Mouse (Mus musculus): Measurements from ENCODE around the gene Tmem30c.
A peak's percentile ranks its signal among the peaks of the same experiment; 100 is the strongest.
"Not testable (repeated sequence)": the region's sequence is repeated elsewhere in the genome, so short reads cannot be mapped to it uniquely, and the experiment has no call there.

Gene Tmem30c

DNA sequence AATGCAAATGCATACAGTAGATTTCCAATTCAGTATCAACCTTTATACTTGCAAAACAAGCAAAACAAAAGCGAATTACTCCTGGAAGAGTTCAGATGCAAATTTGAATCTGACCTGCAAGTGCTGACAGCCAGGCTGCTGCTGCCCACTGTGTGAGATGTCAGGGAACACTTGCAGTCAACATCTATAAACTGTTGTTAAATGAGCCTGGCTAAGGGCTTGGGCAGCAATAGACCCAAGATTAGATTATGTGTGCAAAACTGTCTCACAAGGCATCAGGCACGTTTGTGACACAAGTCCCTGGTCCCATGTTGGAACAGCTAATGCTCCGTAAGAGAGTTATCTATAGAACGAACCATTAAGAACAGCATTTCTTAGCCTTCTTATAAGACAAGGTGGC lies 369 bp downstream of the Tmem30c start:
- no peak for DNase-seq

DNA sequence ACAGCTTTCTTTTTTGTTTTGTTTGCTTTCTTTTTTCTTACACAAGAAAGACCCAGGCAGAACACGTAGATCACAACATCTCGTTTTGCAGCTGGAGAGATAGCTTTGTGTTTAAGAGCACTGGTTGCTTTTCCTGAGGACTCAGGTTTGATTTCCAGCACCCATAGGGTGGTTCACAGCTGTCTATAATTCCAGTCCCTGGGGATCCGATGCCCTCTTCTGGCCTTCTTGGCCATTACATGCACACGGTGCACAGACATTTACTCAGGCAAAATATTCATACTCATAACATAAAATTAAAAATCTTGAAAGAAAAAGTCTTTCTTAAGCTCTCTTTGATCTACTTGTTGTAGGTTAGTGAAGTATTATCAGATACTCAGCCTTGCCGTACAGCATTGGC lies 969 bp downstream of the Tmem30c start:
- no peak for DNase-seq

DNA sequence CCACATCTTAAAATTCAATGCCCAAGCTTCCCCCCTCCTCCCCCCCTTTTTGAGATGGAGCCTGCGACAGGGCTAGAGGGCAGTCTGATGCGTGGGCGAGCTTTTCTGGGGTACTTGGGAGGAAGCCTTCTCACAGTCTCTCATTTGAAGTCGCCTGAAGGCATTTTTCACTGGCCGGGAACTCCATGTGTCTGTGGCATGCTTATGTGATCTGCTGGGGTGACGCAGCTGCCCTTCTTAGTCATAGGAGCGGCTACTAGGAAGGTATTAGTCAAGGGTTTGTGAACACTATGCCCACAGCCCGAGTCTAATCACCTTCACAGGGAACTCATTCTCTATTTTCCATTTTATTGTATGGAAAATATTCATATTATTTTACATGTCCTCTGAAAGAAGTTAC lies 11.2 kb downstream of the Tmem30c start:
- no peak for DNase-seq

DNA sequence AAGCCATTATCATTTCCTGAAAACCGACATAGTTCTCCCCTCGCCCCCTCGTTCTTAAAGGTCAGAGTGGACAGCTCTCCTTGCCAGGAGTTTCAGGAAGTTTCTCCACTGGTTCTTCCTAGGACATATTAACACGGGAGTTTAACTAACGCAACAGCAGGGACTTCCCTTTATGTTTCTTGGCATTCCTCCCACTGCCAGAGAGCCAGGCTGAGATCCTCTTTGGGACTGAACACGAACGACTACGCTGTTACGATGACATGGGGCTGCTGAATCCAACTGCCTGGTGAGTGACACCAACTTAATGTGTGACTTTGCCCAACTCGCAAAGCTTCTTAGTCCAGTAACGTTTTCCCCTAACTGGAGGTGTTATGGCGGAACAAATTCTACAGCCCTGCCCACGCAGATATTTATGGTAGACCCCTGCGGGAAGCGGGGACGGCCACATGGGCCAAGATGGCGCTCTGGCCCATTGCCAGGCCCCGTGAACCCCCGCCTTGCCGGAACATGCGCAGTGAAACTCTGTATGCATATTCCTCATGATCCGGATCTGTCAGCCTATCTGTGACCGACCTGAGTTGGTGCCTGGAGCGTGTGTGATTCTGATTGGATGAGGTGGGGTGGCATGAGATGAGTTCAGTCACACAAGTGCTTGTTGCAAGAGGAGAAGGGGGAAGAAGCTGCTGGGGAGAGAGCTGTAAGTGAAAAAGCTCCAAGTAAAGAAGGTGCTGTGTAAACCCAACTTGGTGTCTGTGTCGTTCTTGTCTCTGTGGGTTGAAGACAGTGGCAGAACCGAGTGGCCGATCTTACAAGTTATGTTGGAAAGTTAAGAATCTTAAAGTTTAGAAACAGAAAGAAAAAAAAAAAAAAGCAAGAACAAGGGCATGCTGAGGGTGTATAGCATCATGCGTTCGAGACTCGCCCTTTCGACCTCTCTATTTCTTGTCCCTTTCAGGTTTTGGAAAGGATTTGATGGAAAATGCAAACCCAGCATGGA lies 12.1 kb downstream of the Tmem30c start:
- no peak for DNase-seq

DNA sequence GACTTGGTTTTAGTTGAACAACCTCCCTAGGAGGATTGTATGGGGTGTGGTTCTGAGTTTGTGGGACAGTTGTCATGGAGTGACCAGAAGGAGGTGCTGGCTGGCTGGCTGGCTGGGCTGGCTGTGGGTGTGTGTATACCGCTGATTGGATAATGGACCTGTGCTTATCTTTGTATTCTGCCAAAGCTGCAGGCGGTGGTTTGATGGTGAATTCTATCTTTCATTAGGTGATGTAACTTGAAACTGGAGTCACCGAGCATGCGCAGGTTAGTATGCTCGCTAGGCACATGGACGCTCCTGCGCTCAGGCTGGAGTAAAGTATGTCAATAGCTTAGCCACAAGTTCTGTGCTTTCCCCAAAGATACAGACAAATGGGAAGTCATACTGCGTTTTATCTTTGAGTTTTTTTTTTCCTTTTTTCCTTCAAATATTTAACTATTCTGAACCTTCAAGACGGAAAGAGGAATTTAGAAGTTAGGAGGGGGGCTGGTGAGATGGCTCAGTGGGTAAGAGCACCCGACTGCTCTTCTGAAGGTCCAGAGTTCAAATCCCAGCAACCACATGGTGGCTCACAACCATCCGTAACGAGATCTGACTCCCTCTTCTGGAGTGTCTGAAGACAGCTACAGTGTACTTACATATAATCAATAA lies 13.6 kb downstream of the Tmem30c start:
- DNase-seq, result no peak

DNA sequence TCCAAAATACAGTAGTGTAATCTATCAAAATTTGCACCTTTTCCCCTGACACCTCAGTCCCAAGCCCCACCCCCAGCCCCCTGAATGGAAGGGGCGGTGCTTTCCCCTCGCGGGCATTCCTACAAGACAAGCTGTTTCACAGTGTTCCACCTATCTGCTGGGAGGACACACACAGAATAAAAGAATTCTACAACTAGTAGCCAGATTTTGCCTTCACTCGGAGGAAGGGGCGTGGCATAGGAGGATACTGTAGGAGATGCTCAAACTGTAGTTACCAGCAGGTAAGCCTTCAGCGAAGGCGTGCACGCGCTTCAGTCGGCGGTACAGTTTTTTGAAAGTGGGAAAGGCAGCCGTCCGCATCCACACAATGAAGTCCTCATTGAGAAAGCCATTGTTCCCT lies 22.9 kb downstream of the Tmem30c start:
- no peak for DNase-seq

DNA sequence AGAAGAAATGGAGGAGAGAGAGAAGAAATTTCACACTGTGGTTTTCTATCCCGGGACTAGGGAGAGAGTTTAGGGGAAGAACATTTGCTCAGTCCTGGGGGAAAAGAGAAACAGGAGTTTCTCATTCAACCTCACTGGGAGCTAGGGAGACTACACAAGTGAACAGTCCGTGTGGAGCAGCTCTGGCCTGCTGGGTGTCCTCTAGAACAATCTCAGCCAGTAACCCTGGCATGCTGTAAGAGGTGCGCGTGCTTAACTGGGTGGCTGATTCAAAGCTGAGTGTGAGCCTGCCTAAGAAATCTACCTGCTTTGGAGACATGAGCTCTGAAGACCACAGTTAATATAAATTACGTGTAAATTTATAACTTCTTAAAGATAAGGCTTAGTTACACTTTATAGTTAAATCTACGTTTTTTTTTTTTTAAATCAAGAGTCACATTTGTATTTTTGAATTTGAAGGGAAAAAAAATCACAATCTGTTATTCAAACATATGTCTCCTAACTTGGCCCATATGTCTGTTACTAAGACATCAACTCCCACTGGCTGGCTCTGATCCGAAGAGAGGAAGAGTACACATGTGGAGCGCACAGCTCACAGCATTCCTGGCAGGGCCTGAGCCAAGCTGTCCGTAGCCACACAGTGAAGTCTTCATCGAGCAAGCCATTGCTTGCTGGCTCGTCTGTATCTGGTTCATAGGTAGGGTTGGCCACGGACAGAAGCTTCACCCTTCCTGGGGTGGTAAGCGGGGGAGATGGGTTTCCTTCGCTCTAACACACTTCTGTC lies 24.4 kb downstream of the Tmem30c start:
- no peak for DNase-seq

DNA sequence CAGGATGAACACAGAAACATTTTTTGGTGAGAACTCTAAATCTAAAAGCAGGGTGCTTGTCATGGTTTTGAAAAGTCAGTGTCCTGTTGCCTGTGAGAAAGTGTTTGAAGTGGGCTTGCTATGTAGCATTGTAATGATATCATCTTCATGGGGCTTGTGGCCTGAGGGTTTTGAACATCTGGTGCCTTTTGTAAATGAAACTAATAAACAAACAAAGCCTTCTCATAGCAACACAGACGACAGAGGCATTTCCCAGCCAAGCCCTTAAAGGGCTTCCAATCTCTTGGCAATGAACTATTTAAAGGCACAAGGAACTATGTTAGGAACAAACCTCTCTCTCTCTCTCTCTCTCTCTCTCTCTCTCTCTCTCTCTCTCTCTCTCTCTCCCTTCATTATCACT lies 25.6 kb downstream of the Tmem30c start:
- DNase-seq, result no peak

DNA sequence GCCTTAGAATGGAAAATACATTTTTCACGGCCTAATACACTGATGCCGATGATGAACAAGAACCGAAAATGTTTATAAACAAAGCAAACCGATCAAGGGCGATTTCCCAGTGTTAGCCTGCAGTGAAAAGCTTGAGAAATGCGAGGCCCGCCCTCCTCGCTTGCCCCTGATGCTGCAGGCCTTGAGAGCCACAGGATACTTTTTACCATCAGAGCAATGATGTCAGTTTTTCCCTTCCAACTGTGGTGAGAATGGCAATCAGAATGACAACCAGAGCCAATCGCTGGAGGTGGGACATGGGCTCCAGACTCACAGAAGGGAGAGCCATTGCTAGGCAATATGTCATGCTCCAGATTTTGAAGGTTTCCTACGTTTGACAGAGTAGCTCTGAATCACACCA lies 32.5 kb downstream of the Tmem30c start:
- DNase-seq, result no peak

DNA sequence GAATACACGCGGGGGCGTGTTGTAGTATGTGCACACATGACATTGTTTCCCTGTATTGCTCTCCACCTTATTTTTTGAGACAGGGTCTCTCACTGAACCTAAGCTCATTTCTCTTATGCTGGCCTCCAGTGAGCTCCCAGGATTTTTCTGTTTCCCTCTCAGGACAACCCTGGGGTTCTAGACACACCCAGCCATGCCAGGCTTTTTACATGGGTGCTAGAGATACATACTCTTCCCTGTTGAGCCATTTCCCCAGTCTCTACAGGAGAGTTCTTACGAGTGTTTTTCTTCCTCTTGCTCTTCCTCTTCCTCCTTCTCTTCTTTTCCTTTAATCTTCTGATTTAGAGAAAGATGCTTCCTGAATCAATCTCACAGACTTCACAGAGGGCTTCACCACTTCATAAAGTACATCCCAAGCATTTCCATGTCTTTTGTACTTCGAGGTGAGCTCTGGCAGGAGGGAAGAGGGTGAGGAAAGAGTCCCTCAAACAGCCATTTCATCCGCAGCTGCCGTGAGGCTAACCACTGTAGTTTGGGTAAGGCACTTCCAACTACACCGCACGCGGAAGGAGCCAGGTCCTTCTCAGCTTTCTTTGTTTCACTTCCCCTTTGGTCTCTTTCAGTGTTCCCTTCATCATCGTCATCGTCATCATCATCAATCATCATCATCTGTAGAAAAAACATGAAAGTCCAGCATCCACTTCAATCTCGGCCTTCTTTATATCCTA lies 33.1 kb downstream of the Tmem30c start:
- DNase-seq, result no peak

DNA sequence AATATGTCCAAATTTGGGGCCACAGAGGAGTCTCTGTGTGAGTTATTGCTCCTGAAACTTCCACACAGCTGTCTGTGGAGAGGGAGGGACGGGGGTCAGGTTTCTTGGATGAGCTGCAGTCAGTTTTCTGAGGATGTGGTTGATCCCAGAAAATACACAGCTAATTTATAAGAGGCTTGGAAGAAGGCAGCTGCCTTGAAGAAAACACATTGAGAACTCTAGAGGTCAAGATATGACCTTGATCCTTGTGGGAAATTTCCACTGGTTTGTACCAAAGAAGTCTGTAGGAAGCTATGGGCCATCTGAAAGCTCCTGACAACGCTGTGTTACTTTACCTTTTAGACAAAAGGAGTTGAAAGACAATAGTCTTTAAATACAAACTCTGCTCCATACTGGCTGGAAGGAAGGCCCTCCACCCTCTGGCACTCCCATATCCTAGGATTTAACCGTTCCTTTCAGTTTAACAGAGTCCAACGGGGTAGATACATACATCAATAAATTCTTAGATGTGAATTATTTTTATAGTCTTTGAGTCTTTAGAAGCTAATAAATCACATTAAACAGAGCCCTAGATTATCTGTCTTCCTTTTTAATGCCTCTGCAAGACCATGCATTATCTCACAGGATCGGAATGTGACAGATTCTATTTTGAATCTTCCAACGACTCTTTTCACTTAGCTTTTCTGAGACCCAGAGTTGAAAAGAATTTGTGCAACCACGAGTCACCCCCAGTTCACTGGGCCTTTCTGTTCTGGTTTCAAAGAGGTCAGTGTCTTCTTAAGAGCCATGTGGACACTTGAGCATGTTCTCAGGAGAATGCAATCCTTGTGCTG lies 40.9 kb downstream of the Tmem30c start:
- DNase-seq, result no peak

DNA sequence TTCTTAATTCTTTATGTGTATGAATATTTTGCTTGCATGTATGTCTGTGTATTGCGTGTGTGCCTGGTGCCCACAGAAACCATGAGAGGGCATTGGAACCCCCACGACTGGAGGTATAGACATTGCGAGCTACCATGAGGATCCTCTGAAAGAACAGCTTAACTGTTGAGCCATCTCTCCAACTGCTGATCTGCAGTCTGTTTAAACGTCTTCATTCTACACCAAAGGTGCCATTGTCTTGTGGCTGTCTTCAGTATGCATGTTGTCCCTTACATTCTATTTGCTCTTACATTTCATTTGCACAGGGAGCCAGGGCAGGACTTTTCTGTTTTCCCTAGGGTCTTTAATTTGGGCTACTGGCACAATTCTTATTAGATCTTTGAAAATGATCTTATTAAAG lies 41.7 kb downstream of the Tmem30c start:
- DNase-seq, result no peak

DNA sequence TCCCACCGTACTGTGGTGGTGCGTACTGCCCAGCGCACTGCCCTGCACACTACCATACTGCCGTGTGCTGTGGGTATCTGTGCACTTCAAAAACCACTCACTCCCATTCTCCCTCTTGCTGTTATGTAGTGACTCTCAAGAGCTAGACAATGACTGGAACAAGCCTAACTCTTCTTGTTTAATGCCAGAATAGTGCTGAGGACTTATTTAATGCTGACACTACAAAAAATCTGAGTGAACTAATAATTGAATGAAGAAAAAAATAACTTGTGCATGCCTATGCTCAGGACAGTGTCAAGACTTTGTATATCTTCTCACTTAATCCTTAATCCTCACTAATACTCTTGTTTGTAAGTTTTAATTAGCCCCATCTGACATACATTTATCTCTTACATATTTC lies 45.2 kb downstream of the Tmem30c start:
- no peak for DNase-seq

DNA sequence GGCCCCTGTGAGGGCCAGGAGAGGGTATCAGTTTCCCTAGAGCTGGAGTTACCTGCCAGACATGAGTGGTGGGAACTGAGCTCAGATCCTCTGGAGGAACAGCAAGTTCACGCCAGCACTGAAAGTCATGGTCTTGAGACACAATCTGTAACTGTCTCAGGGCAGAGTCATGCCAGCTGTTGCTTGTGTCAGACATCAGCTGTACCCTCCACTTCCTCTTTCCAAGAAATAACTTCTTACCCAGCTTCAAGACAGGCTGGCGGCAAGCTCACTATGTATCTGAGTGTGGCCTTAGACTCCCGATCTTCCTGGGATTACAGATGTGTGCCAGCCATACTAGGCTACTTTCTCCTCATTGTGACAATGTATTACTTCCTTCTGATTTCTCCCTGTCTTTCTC lies 46.1 kb downstream of the Tmem30c start:
- DNase-seq, result no peak

DNA sequence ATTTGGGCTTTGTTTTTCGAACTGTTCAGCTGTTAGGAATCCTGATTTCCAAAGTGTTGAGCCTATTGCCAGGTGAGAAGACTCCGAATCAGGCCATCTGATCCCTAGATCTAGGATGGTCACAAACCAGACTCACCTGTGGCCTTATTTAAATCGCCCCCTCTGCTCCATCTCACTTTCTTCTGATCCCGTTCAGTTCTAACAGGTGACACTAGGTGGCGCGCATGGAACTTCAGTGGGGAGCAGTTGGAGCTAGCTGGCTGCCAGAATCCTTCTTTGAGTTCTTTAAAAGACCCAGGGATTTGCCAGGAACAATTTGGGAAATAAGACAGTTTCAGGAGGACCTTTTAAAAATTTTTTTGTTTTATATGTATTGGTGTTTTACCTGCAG lies 48.8 kb downstream of the Tmem30c start:
- peak; percentile 80 for DNase-seq

DNA sequence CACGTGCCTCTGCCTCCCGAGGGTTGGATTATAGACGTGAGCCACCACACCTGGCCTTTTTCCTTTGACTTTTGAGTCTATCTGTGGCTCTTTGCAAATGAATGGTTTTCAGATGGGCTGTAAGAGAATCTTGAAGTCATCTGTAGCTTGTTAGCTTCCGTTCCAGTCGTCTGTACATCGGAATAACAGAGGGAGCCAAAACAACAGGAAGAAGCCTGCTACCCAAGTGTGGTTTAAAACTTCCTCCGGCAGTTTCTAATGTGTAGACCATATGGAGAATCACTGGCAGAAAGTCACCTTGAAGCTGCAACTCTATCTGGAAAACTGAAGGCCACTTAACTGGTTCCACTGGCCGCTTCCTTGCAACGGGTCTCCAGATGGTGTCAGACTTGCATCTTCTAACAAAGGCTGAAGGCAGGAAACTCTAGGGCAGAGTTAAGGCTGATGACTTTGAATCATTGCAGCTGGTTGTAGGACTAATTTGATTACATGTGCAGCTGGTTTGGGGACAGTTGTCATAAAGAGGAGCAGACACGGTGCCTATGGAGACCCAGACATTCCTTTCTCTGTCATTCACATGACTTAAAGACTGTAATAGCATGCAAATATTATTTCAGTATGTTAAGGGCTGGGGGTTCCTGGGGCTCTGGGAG lies 49.3 kb downstream of the Tmem30c start:
- peak; percentile 29 for DNase-seq

DNA sequence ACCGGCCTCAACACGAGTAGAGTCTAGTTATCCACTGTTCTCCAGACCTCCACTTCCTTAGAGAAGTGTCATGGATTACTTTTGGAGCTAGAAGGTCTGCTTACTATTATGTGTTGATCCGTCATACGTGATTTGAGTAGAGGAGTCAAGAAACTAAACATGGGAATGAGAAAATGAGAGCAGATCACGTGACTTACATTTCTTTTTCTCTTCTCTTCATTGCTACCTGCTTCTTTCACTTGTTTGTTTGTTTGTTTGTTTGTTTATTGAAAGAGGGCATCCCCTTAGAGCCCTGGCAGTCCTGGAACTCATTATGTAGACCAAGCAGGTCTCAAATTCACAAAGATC lies 49.8 kb downstream of the Tmem30c start:
- no peak for DNase-seq

DNA sequence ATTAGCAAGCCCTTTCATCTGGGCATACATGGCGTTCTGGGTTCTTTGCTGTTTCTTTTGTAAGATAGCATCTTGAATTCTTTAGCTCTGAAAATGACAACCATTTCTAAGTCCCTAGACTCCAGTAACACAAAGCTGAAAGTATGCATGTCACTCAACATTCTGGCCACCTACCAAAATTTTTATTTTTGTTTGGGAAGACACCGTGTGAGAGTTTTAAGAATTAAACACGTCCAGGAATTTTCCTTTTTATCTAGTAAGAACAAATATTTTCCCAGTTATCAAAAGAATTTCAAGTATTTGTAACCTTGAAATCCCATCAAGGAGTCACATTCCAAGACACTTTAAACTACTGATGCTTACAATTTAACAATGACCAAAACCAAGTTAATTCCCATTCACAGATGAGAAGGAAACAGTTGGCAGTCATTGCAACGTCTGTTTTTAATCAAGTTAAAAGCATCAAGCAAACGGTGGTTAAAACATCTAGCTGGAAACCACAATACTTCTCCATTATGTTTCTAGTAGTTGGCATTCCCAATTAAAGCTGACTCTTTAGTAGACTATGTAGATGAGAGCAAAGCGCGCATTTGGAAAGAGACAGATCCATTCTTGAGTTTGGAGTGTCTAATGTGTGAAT lies 56.7 kb downstream of the Tmem30c start:
- DNase-seq, result no peak

DNA sequence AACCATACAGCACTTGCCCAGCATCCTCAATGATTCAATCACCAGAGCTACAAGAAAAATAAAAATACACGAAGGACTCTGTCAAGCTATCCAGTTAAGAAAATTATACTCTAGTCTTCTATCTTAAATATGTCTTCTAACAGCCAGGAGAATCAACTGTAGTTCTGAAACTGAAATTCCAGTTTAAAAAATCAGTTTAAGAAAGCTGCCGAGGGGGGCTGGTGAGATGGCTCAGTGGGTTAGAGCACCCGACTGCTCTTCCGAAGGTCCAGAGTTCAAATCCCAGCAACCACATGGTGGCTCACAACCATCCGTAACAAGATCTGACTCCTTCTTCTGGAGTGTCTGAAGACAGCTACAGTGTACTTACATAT lies 60.7 kb downstream of the Tmem30c start:
- not testable (repeated sequence) for DNase-seq

DNA sequence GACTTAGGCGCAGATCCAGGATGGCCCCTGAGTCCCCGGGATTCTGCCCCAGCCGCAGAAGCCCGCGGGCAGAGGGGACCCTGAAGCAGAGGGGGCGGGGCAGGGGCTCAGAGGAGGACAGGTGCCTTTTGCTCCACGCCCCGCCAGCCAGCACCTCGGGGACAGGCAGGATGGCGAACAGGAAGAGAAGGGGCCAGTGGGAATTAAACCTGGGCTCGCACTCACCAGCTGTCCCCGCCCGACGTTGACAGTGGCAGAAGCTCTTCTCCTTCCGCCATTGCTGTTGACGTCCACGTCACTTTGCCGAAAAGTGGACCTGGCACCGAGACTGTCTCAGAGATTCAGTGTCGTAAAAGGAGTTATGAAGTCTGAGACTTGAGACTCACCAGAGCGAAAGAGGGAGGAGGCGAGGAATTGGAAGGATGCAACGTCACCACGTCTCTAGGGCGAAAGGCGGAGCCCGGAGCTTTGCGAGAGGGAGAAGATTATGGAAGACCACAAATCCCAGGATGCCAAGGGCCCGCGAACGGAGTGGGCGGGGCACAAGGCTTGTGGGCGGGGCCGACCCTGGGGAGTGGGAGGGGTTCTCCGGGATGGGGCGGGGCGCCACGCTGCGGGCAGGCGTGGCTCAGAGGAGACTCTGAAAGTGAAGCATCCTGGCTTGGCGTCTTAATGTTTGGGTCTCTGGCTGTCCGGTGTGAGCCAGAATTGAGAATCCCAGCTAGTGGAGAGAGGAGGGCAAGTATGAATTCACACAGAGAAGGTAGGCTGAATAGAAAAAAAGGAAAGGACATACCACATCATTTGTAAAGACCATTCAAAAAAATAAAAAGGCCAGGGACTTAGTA lies 61.4 kb downstream of the Tmem30c start, which contains the start of gene Tbc1d23:
Gene Tbc1d23 (minus strand): TSS at position 416 of the 848 bp plus-strand sequence.
- peak; percentile 94 for DNase-seq

All from thymus, postnatal 14 days (tissue).